Mouse (Mus musculus) adrenal gland, adult 2 months (tissue): ENCODE measurements around the gene Znrd1as. TPM values are rescaled to one million over a fixed set of nuclear protein-coding genes. Genes with fewer than 3 reads are reported as not detected.

Experiments used
- DNase-seq: peaks from one replicate; pipeline ENCODE4 v3.0.0; 2021
- long read RNA-seq: library from polyadenylated mRNA; stranded (forward); transcript quantifications from one replicate; pipeline ENCODE4 v2.0.0, GENCODE M21; 2021
- polyA plus RNA-seq: library from polyadenylated mRNA; depleted of rRNA; stranded (reverse); fragments of >200 nt; gene quantifications from 2 replicates; pipeline ENCODE4 v1.2.3, GENCODE M21; 2012; rRNA removed
- total RNA-seq, 2 experiments: library from RNA; stranded (reverse); gene quantifications; 2 replicates each; pipeline ENCODE4 v1.2.3; 2021

Znrd1as gene
- 10 to 100 TPM; 12.4 to 14.8 TPM for total RNA-seq
- polyA plus RNA-seq: 0.32 and 0.57 TPM in 2 replicates
- long read RNA-seq, partial matches to known transcripts: 0 of 2 reads
- long read RNA-seq, other reads (novel, unspliced or antisense): 0 of 2 reads

DNA sequence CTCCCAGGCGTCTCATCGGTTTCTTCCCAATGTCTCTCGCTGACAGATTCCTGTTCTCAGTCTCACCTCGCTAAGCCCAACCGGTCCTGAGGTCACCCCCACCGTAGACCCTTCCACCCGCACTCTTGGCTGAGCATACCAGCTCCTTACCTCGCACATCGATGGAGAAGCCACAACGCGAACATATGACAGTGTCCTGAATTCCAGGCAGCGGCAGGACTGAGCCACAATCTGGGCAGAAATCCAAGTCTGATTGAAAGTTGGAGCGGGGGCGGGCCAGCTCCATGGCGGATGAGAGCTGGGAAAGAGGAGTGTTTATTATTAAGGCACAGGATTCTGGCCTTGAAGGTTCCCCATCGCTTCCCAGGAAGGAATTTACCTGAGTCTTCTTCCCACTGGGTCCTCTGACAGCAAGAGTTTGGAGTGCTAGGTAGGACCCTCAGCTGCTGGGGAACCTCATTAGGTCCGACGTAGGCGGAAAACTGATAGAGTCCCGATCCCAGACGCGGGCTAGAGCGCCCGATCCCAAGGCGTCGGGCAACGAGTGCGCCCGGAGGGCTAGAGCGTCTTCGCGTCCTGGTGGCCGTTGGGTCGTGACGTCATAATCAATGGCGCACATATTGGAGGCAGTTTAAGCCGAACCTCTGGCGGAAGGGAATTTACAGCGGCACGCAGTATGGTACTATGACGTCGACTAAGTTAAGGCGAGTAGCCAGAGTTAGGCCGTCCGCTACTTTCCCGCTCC lies at the start of gene Znrd1as, which contains the start of gene Znrd1:
TSS of gene Znrd1as (plus strand) at position 594 of the 745 bp plus-strand sequence.
TSS of gene Znrd1 (minus strand) at position 561 of the 745 bp plus-strand sequence.
- DNase-seq: peak; percentile 96

DNA sequence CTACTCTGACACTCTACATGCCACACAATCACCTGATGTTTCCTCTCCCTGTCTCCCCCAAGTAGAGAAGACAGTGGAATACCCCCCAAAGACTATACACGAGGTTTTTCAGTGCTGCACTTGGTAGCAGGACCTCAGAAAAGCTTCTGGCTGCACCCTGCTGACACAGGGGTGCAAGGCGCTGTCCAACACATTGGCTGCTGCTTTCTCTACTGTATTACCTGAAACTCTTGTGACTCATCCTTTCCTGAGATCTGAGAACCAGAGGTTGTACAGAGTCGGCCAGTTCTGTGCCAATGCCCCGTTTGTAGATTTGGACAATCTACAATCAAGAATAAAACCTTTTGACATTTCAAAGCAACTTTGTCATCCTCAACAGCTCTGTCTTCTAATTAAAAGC lies 48.6 kb upstream of the Znrd1as start:
- DNase-seq: no peak

DNA sequence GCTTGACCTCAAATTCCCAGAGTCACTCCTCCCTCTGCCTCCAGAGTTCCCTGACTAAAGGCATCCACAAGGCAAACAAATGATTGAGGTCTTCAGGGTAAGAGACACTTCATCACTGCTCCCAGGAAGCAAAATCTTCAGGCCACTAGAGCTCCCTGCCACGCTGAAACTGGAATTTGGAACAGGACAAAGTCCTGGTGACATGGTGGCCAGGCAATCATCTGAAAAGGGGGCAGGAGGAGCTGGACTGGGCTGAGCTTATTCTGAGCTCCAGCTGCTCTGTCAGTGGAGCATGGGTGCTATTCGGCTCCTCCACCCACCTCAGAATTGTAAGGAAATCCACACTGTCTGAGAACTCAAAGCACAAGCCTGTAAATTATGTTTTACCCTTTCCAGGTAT lies 46.4 kb upstream of the Znrd1as start:
- DNase-seq: no peak

DNA sequence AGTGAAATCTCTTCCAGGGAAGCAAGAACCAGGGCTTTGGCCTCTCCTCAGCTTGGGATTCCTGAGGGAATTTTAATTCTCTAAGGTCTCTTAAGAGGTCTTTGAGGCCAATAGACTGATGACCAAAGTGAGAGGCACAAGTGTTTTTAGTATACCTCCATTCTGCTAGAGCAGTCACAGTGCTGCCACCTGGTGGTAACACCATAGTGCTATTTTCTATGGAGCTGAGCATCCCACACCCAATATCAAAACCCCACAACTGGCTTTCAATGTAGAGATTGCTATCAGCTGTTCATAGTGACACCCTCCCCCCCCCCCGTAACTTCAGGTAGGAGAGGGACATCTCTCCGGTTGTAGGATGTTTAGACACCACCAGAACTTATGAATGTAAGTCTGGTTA lies 44.3 kb upstream of the Znrd1as start:
- peak; percentile 61 for DNase-seq

DNA sequence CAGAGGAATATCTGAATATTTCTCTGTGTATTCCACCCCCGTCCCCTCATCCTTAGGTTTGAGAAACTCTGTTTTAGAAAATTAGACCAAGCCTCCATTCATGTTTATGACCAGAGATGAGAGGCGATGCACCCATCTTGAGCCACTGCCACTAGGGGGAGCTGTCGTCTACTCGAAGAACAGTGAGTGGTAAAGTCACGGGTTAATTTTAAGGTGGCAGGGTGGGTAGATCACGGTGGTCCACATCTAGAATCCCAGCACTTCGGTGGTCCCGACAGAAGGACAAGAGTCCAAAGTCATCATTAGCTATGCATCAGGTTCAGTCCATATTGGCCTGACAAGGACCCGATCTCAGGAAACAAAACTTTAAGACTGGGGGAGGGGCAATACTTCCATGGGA lies 43.3 kb upstream of the Znrd1as start:
- DNase-seq: peak; percentile 43

DNA sequence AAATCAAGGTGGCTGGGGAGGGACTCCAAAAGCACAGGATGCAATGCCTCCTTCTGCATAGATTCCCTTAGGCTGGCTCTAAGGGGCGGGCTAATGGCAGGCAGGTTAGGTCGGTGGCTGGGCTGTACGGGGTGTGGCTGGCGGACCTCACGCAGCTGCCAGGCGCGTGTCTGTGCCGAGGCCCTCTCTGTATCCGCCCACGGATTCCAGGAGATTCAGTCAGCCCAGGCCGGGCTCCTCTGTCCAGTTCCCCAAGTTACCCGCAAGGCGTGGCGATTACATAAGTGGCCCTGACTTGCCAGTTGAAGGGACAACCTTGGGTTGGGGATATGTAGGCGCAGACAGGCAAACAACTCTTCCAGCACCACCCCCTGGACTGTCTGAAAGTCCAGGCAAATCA lies 38.2 kb upstream of the Znrd1as start:
- peak; percentile 84 for DNase-seq

DNA sequence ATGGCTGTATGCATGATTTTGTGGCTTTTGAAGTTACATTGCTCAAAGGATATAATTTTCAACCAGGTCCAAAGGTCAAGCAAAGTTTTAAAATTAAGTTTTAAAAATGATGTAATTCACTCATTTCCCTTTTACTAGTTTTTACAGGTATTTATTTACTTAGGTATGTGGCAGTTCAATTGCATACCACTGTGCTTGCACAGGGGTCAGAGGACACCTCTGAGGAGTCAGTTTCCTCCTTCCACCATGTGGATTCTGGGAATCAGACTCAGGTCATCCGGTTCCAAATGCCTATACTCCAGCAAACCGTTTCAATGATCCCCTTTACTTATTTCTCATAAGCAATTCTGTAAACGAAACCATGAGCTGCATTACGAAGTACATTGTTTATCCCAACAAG lies 35.7 kb upstream of the Znrd1as start:
- no peak for DNase-seq

DNA sequence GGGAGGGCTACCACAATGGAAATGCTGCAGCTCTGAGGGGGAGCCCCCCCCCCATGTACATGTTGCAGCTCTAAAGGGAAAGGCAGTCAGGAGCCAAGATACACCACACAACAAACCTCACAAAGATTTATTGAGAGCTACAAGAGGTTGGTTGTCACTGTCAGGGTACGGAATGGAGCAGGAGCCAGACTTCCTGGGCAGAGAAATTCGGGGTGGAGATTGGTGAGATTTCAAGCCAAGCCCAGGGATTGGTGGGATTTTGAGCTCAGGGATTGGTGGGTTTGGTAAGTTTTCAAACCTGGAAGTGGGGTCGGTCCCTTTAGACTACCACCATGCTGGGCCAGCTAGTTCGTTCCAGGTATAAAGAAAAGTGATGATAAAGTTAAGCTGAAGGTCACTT lies 34.9 kb upstream of the Znrd1as start:
- no peak for DNase-seq

DNA sequence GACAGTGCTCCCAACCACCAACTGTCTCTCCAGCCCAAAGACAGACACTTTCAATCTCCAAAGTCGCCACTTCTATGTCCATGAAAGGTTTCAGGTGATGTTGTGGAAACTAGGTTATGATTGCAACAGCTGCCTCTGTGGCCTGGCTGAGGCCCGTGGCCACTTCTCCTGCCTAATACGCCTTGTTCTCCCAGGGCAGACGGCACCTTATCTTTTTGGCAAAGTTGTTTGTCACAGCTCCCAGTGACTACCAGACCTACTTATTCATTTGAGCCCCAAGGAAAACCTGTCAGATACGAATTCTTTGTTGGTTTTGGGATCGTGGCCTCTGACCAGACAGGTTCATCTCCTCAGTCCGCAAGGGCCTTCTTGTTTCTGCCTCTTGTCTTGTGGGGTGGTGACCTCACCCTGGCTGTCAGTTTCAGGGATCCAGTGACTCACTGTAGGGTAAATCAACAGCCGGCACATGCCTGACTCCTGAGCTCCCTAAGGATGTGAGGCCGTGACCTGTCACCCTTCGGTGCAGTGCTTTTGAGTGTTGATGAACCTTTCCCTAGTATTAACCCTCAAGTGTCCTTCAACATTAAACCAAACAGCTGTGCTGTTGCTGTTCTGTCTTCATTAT lies 30.8 kb upstream of the Znrd1as start:
- DNase-seq: peak; percentile 73

DNA sequence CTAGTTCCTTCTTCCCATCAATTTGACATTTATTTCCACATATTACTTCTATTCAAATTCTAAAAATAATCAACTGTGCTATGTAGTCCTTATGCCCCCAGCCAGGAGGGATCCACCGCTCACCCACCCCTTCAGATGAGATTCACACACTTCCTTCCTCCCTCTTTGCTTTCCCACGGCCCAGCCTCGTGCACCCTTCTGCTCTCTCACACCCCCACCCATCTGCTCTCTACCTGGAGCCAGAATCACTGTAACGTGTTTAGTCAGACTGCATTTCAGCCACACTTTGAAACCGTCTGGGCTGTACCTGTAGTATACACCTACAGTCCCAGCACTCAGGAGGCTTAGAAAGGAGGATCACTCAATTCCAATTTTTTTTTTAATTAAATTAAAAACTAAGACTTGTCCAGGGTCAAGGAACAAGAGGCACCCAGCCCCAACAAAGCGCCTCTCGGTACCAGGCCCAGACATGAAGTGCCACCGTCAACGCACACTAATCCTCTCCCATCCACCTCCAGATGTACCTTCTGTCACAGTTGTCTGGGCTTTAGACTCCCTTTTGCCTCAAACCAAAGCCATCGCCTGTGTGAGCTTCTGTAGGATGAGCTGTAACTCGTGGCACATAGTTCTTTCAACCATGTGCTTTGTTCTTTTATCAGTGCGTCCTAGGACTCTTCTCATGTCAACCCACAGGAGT lies 29.0 kb upstream of the Znrd1as start:
- no peak for DNase-seq

DNA sequence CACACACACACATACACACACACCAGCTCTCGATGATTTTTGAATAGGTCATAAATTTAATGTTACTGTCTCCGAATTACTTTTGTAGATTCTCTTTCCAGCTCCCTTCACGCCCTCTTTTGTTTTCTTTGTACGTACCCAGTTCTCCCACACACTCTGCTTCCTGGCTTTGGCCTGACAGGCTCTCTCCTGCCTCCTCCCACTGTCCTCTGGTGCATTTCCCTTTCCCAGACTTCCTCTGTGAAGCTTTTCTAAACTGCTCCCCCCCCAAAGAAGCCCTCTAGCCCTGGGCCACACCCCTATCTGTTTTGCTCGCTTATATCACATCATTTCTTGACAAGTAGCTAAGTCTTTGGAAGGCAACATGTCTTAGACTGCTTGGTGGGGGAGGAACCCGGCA lies 28.2 kb upstream of the Znrd1as start:
- DNase-seq: no peak

DNA sequence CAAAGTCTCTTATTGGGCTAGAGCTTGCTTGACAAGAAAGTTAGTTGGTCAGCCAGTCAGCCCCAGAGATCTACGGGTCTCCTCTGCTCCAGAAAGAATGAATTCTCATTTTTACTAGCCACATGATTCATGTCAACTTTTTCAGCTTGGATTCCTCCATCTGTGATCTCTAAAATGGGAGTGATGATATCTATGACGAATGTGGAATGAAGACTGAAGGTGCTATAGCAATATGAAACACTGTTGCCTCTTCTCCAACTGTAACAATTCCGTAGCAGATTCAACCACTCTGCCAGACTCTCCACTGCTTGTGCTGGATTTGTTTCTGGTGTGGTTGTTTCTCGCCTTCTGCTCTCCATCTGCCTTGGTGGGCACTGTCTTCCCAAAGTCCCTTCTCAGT lies 27.3 kb upstream of the Znrd1as start:
- no peak for DNase-seq

DNA sequence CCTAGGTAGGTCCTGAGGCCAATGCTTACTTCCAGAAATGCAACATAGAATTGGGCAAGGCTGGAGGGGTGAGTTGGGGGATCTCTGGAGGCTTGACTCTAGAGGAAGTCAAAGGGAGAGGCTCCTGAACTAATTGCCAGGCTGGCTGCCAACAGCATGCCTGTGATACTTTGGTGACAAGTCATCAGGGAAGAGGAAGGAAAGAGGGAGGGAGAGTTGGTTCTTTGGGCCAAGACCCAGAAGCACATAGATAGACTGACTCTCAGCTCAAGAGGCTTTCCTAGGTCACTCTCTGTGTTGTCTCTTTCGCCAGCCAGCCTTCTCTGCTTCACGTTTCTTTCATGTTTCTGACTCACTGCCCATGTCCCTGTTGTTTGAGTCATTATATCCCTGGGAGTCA lies 26.6 kb upstream of the Znrd1as start:
- DNase-seq: peak; percentile 71

DNA sequence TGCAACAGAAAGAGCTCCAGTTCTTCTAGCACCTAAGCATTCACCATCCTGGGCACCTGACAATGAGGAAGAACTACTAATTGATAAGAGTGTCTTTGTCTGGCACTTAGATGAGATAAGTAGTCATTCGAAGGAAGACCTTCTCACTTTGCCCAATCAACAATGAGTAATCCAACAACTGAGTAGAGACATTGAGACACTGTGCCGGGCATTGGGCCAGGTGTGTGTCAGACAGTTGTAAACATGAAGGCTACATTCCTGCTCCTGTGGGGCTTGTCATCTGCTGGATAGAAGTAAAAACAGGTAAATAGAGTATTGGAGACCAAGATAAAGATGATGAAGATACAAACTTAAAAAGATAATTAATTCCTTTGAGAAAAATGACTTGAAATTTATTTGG lies 20.3 kb upstream of the Znrd1as start:
- DNase-seq: peak; percentile 87

DNA sequence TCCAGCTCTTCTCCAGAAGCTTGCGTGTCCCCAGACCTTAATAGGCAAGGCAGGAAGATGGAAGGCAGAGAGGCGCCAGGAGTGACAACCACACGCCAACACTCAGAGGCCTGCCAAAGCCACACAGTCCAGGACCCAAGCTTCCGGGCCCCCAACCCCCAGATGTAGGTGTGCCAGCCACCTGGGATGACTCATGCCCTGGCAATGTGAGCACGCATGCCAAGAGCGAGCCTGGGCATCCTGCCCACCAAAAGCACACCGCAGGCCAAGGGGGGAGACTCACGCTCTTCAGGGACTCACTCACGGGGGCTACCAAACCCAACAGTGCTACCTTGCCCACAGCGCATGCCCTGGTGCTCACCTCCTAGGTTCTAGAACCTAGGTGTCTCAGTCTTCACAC lies 16.0 kb upstream of the Znrd1as start:
- peak; percentile 51 for DNase-seq

DNA sequence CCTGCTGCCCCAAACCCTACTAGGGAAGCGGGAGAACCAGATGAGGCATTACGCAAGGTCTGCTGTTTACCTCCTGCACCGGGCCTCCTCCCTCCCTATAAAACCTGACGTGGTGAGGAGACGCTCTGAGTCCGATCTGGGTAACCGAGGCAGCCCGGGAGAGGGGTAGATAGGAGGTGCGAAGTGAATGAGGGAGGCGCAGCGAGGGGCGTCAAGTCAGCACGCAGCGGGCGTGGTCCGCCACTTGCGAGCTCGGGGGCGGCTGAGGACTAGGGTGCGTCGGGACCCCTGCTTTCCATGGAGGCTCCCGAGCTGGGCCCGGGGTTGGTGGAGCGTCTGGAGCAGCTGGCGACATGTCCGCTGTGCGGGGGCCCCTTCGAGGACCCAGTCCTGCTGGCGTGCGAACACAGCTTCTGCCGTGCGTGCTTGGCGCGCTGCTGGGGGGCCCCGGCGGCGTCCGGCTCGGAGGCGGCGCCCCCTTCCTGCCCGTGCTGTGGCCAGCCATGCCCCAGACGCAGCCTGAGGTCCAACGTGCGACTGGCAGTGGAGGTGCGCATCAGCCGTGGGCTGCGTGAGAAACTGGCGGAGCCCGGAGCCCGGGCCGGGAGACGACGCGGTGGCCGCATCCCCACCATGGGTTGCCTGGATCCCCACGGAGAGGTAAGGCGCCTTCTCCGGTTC lies 15.5 kb upstream of the Znrd1as start, which contains the start of gene Rnf39:
TSS of gene Rnf39 (plus strand) at position 128 of the 681 bp plus-strand sequence.
- peak; percentile 42 for DNase-seq

DNA sequence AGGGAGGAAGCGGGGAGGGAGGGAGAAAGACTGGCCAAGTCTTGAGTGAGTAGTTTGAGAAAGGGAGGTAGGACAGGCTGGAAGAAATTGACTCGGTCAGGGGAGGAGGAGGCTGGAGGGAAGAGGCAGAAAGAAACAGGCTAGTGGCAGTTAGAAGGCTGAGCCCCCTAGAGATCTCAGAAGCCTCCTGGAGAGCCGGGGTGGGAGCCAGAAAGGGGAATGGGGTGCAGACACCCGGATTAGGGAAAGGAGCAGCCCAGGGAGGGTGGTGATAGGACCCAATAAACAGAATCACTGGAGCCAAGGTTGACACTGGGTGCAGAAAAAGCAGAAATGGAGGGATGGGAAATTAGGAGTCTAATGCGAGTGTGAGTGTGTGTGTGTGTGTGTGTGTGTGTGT lies 14.7 kb upstream of the Znrd1as start:
- DNase-seq: no peak

DNA sequence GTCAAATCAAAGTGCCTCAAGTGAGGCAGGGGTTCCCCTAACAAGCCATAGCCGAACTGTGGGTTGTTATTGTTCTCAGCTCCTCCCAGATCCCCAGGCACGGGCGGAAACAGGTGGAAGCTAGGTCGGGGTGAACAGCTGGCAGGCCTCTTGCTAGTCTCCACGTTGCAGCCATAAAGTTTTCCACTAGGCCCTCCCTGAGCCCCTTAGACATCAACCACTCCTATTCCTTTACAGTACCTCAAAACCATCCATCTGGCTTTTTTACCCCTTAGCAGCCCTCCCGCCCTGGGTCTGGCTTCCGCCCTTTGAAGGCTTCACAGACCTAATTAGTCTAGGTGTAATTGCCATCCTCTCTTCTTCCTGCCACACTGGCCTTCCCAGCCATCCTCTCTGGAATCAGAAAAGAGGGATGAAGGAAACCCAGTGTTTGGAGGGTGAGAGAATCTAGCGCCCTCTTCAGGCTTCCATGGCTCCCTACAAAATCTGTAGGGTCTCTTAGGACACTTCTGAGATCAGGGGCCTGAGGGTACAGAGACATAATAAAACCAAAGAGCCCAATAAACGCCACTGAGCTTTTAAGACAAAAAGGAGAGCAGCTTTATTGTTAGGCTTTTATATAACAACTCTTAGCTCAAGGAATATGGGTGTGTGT lies 14.1 kb upstream of the Znrd1as start:
- DNase-seq: no peak

DNA sequence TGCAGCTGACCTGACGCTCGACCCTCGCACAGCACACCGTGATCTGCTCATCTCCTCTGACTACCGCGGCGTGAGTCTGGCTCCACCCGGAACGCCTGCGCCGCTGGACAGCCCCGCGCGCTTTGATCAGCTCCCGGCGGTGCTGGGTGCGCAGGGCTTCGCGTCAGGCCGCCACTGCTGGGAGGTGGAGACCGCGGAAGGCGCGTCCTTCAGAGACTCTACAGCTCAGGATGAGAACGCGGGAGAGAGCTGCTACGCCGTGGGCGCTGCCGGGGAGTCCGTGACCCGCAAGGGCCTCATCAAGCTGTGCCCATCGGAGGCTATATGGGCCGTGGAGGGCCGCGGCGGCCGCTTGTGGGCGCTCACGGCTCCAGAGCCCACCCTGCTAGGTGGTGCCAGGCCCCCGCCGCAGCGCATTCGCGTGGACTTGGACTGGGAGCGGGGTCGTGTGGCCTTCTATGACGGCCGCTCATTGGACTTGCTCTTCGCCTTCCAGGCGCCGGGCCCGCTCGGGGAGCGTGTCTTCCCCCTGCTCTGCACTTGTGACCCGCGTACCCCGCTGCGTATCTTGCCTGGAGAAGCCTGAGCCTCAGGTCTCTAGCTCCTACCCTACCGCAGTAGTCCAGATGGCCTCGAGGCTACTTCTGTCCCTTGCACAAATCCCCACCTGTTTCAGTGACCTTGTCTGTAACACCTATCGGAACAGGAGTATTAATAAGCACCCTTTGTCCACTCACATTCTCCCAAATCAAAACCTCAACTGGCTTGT lies 11.2 kb upstream of the Znrd1as start:
- DNase-seq: peak; percentile 85

DNA sequence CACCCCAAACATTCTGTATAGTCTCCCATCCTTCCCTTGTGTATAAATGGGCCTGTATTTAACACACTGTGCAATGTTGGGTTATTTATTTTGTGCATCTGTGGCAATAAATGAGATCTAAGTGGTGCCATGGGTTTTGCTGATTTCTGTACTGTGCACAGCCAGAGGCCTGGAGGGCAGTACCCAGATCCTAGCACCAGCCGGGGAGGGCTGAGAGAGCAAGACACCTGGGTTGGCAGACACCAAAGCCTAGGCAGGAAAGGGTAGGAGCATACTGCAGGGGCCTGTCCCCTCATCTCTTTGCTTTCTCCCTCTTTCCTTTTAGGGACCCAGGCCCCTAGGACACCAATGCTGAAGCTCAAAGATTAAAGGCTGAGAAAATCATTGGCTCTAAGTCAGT lies 10.1 kb upstream of the Znrd1as start:
- DNase-seq: no peak

DNA sequence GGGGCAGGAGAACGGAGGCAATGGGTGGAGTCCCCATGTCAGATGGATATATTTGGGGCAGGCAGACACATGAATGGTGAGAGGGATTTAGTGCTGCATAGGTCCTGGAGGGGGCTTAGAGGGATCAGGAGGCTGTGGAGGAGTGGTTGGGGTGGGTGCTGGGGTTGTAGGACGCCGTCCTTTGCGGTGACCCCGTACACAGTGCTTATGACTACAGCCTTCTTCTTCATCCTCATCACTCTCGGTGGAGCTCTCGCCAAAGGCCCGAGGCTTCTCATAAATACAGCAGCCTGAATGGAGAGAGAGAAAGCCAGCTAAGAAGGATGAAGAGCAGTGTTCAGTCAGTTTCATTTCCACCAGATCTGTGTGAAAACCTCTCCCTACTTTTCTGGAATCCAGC lies 9.1 kb upstream of the Znrd1as start:
- DNase-seq: no peak
